Mouse (Mus musculus) intestine, embryonic 14.5 days (tissue): ENCODE measurements around the gene Rph3al. TPM values are rescaled to one million over a fixed set of nuclear protein-coding genes. Genes with fewer than 3 reads are reported as not detected.
A peak's percentile ranks its signal among the peaks of the same experiment; 100 is the strongest.

Experiments used
- ATAC-seq: fragments of 200-750 bp; cut with Nextera tagmentation; replicated peaks from 2 replicates; pipeline ENCODE4 v1.8.0; 2017; ENCODE audit warnings: low read depth, moderate number of reproducible peaks, moderate TSS enrichment, moderate library complexity; ENCODE audit not compliant: low FRiP score, low TSS enrichment
- DNase-seq: peaks from one replicate; pipeline ENCODE4 v3.0.0-alpha.2; 2018; ENCODE audit warnings: low spot score
- H3K27ac ChIP-seq: fragments of 300-500 bp; sonication (generic); 2 replicates; pipeline ENCODE4 v1.5.1; 2014; ENCODE audit warnings: low read depth, mild to moderate bottlenecking, control low read depth
- H3K27me3 ChIP-seq: fragments of 300-500 bp; sonication (generic); replicated peaks from 2 replicates; pipeline ENCODE4 v1.6.1; 2014; ENCODE audit warnings: low read length, control low read depth; ENCODE audit not compliant: control insufficient read depth, insufficient read depth
- H3K36me3 ChIP-seq: fragments of 300-500 bp; sonication (generic); 2 replicates; pipeline ENCODE4 v1.6.1; 2014; ENCODE audit warnings: low read length, control low read depth; ENCODE audit not compliant: control insufficient read depth, insufficient read depth
- H3K4me1 ChIP-seq: fragments of 300-500 bp; sonication (generic); replicated peaks from 2 replicates; pipeline ENCODE4 v1.6.1; 2014; ENCODE audit warnings: low read length, control low read depth, mixed read lengths; ENCODE audit not compliant: control insufficient read depth, insufficient read depth
- H3K4me2 ChIP-seq: fragments of 300-500 bp; sonication (generic); 2 replicates; pipeline ENCODE4 v1.6.1; 2014; ENCODE audit warnings: low read length
- H3K4me3 ChIP-seq: fragments of 300-500 bp; sonication (generic); 2 replicates; pipeline ENCODE4 v1.5.1; 2014; ENCODE audit warnings: low read depth, low read length, control low read depth, mixed read lengths
- H3K9ac ChIP-seq: fragments of 300-500 bp; sonication (generic); 2 replicates; pipeline ENCODE4 v1.6.1; 2014; ENCODE audit warnings: mild to moderate bottlenecking, low read length
- H3K9me3 ChIP-seq: fragments of 300-500 bp; sonication (generic); 2 replicates; pipeline ENCODE4 v1.6.1; 2016; ENCODE audit warnings: low read length, control low read depth; ENCODE audit not compliant: control insufficient read depth
- WGBS: fragments of 180-500 bp; shearing (Covaris S2); extraction: QIAGEN DNeasy Blood & Tissue Kit; methylation state at CpG from one replicate; pipeline ENCODE4 v1.1.7; 2014; 5-methylcytosine and 5-hydroxymethylcytosine counted together
- polyA plus RNA-seq: library from polyadenylated mRNA; unstranded; fragments of >200 nt; fragmentation: Nextera tagmentation; extraction: Ambion mirVana; gene quantifications from 2 replicates; pipeline ENCODE4 v1.2.1, GENCODE M21; 2014

The Rph3al gene
- polyA plus RNA-seq, 1 experiment from 2014 or later, result 21.7 TPM

- H3K9me3 ChIP-seq, result 0 out of 2 replicates have a peak, but pooled peaks cover 6% of the 10 kb centered on the region
- H3K9ac ChIP-seq, result no peak overlapping the region
- H3K27me3 ChIP-seq, result no peaks in the 10 kb centered on the region
- no peak overlapping the region for H3K27ac ChIP-seq
- no peaks in the 10 kb centered on the region for H3K36me3 ChIP-seq
- H3K4me2 ChIP-seq, result no peak overlapping the region
- ATAC-seq (no peak), DNase-seq (no peak)
- H3K4me1 ChIP-seq, result no peaks in the 10 kb centered on the region
- 87% methylated on average over 3 of the region's 3 CpGs for WGBS
- no peak overlapping the region for H3K4me3 ChIP-seq
Observed at GRCm38 (mm10) chr11:75972188-75972587, 34.0 kb upstream of the Rph3al start.

DNA sequence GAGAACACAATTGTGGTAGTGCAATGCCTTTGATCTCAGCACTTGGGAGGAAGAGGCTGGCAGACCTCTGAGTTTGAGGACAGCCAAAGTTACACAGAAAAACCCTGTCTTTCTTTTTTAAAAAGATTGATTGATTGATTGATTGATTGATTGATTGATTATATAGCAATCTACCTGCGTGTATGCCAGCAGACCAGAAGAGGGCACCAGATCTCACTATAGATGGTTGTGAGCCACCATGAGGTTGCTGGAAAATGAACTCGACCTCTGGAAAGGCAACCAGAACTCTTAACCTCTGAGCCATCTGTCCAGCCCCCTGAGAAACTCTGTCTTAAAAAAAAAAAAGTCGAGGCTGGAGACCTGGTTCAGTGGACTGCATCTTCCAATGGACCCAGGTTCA lies 32.4 kb upstream of the Rph3al start:
- Histone ChIP-seq H3K9me3 (0 out of 2 replicates have a peak, but pooled peaks cover 6% of the 10 kb centered on the region), H3K4me1 (no peaks in the 10 kb centered on the region; the same call in 1 of the 2 replicates), H3K36me3 (no peaks in the 10 kb centered on the region), H3K4me2 (no peak overlapping the region), H3K27me3 (peaks cover 4% of the 10 kb centered on the region; the same call in 1 of the 2 replicates), H3K4me3 (no peak overlapping the region), H3K9ac (no peak overlapping the region), H3K27ac (no peak overlapping the region)
- DNase-seq (no peak), ATAC-seq (no peak)
- WGBS, result 30% methylated on average over 3 of the region's 3 CpGs

DNA sequence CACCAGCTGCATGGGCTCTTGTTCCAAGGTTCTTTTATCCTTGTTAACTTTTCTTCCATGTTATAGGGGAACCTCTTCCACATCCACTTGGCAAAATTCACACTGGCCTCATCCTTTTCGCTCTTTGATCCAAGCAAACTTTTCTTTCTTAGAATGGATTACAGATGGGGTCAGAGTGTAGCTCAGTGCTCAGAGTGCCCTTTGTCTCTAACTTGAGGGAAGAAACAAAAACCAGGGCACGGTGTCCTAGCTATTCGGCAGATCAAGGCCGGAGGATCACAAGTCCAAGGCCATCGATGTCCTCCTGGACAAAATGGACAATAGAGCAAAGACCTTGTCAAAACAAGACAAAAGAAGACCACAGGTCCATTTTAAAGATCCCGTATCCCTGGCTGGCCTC lies 30.5 kb upstream of the Rph3al start:
- Histone ChIP-seq H3K4me2 (no peak overlapping the region), H3K27me3 (peaks cover 15% of the 10 kb centered on the region; the same call in 1 of the 2 replicates), H3K4me1 (peaks cover 10% of the 10 kb centered on the region), H3K9ac (no peak overlapping the region), H3K9me3 (no peaks in the 10 kb centered on the region), H3K4me3 (no peak overlapping the region), H3K27ac (no peak overlapping the region), H3K36me3 (no peaks in the 10 kb centered on the region)
- ATAC-seq, result no peak
- WGBS, result 85% methylated on average over 6 of the region's 6 CpGs
- no peak for DNase-seq

DNA sequence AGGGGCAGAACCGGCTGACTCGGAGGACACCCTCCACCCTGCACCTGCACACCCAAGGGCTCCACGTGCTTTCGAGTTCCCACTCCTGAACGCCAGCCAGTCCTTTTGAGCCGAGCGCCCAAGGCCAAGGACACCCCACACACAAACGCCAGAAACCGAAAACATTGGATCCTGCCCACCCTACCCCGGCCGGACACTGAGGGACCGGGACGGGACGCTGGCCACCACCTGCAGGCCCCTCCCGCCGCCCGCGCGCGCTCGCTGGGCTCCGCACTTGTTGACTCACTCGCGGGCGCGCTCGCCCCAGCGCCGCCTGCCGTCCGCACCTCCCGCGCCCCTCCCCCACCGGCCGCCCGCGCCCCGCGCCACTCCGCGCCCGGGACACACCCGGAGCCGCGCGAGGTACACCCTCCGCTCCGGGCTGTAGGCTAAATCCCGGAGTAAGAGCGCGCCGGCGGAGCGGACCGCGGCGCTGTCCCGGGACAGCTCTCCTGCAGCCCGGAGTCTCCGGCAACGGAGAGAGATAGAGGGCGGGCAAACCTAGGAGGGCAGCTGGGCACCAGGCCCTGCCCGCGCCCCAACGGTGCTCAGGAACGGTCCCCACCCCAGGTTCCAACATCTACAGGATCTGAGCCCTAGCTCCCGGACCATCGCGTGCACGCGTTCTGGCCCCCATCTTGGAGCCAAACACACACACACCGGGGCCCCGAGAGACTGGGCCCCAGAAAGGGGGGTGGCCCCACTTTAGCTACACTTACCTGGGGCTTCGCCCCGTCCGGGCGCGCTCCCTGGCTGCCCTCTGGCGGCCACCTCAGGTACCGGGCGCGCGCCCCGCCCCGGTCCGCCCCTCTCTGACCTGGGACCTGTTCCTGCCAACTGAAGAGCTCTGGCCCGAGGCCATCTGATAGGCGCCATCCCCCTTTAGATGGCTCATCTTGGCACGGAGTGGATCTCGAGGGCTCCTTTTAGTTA lies 28.5 kb upstream of the Rph3al start:
- Histone ChIP-seq H3K36me3 (no peaks in the 10 kb centered on the region), H3K9ac (peak overlapping the region; percentile 71), H3K9me3 (no peaks in the 10 kb centered on the region), H3K27me3 (peaks cover 15% of the 10 kb centered on the region; the same call in 1 of the 2 replicates), H3K4me3 (peak overlapping the region; percentile 57), H3K4me1 (peaks cover 12% of the 10 kb centered on the region), H3K27ac (peak overlapping the region; percentile 82), H3K4me2 (peak overlapping the region; percentile 97)
- under 1% methylated on average over 69 of the region's 90 CpGs for WGBS
- DNase-seq, result peak; percentile 92
- peak; percentile 77 for ATAC-seq

- H3K36me3 ChIP-seq, result no peaks in the 10 kb centered on the region
- peak overlapping the region; percentile 57 for H3K4me3 ChIP-seq
- peak overlapping the region; percentile 82 for H3K27ac ChIP-seq
- peak; percentile 82 for DNase-seq
- peak overlapping the region; percentile 71 for H3K9ac ChIP-seq
- H3K4me2 ChIP-seq, result peak overlapping the region; percentile 97
- H3K27me3 ChIP-seq, result peaks cover 15% of the 10 kb centered on the region; the same call in 1 of the 2 replicates
- ATAC-seq, result peak; percentile 18; the same call in 1 of the 2 replicates
- H3K9me3 ChIP-seq, result no peaks in the 10 kb centered on the region
- WGBS, result 8% methylated on average over 28 of the region's 28 CpGs
- H3K4me1 ChIP-seq, result peaks cover 12% of the 10 kb centered on the region
Observed at GRCm38 (mm10) chr11:75965674-75966400, 27.6 kb upstream of the Rph3al start.

- peaks cover 15% of the 10 kb centered on the region; the same call in 1 of the 2 replicates for H3K27me3 ChIP-seq
- no peak overlapping the region for H3K27ac ChIP-seq
- peaks cover 12% of the 10 kb centered on the region for H3K4me1 ChIP-seq
- H3K4me3 ChIP-seq, result no peak overlapping the region
- no peak for DNase-seq
- no peaks in the 10 kb centered on the region for H3K9me3 ChIP-seq
- no peaks in the 10 kb centered on the region for H3K36me3 ChIP-seq
- WGBS, result 58% methylated on average over 4 of the region's 4 CpGs
- no peak for ATAC-seq
- no peak overlapping the region for H3K4me2 ChIP-seq
- H3K9ac ChIP-seq, result no peak overlapping the region
Observed at GRCm38 (mm10) chr11:75964476-75964730, 26.2 kb upstream of the Rph3al start.

- H3K9ac ChIP-seq, result no peak overlapping the region
- no peak overlapping the region for H3K4me2 ChIP-seq
- H3K9me3 ChIP-seq, result no peaks in the 10 kb centered on the region
- H3K27ac ChIP-seq, result no peak overlapping the region
- DNase-seq (no peak), ATAC-seq (no peak)
- H3K36me3 ChIP-seq, result no peaks in the 10 kb centered on the region
- H3K4me3 ChIP-seq, result no peak overlapping the region
- peaks cover 15% of the 10 kb centered on the region; the same call in 1 of the 2 replicates for H3K27me3 ChIP-seq
- 37% methylated on average over 11 of the region's 11 CpGs for WGBS
- peaks cover 12% of the 10 kb centered on the region for H3K4me1 ChIP-seq
Observed at GRCm38 (mm10) chr11:75963730-75964475, 25.7 kb upstream of the Rph3al start.

- Histone ChIP-seq H3K27ac (no peak overlapping the region), H3K4me3 (no peak overlapping the region), H3K4me2 (no peak overlapping the region), H3K27me3 (peaks cover 15% of the 10 kb centered on the region; the same call in 1 of the 2 replicates), H3K9ac (no peak overlapping the region), H3K36me3 (no peaks in the 10 kb centered on the region), H3K4me1 (peaks cover 12% of the 10 kb centered on the region), H3K9me3 (no peaks in the 10 kb centered on the region)
- ATAC-seq, result no peak
- 89% methylated on average over 7 of the region's 7 CpGs for WGBS
- no peak for DNase-seq
Observed at GRCm38 (mm10) chr11:75961782-75962181, 23.6 kb upstream of the Rph3al start.
